Mouse (Mus musculus) CH12.LX (cell line): Measurements from ENCODE around the gene Atp1a3.

Source experiments
- BHLHE40 ChIP-seq: IDR thresholded peaks from 2 replicates; pipeline ENCODE4 v1.6.1; 2011; ENCODE audit warnings: mild to moderate bottlenecking, low read depth, low read length, improper control_type of control experiment
- CTCF ChIP-seq, 2 experiments: IDR thresholded peaks in 1 of 2; conservative IDR thresholded peaks in 1 of 2; 2 replicates each; pipeline ENCODE4 v1.5.1; 2011 to 2012; ENCODE audit warnings: low read depth in 2 of 2, low read length in 2 of 2, improper control_type of control experiment in 1 of 2, inconsistent platforms in 1 of 2, mild to moderate bottlenecking in 1 of 2, moderate library complexity in 1 of 2
- EP300 ChIP-seq: IDR thresholded peaks from 2 replicates; pipeline ENCODE4 v1.6.1; 2011; ENCODE audit warnings: low read length, improper control_type of control experiment
- KAT2A ChIP-seq: IDR thresholded peaks from 2 replicates; pipeline ENCODE4 v1.6.1; 2012; ENCODE audit warnings: low read length, improper control_type of control experiment, inconsistent platforms; ENCODE audit not compliant: insufficient replicate concordance
- MEF2A ChIP-seq: IDR thresholded peaks from 2 replicates; pipeline ENCODE4 v1.6.1; 2014; ENCODE audit warnings: low read depth, mild to moderate bottlenecking, inconsistent platforms, low read length, improper control_type of control experiment, borderline replicate concordance
- NRF1 ChIP-seq: IDR thresholded peaks from 2 replicates; pipeline ENCODE4 v1.6.1; 2014; ENCODE audit warnings: low read depth, mild to moderate bottlenecking, inconsistent platforms, low read length, improper control_type of control experiment, moderate library complexity
- POLR2A ChIP-seq: IDR thresholded peaks from 2 replicates; pipeline ENCODE4 v1.6.1; 2011; ENCODE audit warnings: low read depth, mild to moderate bottlenecking, improper control_type of control experiment, low read length
- RCOR1 ChIP-seq: conservative IDR thresholded peaks from 2 replicates; pipeline ENCODE4 v1.6.1; 2012; ENCODE audit warnings: low read depth, mild to moderate bottlenecking, inconsistent platforms, low read length, improper control_type of control experiment
- USF1 ChIP-seq: IDR thresholded peaks from 2 replicates; pipeline ENCODE4 v1.6.1; 2014; ENCODE audit warnings: low read depth, mild to moderate bottlenecking, inconsistent platforms, low read length, improper control_type of control experiment
- USF2 ChIP-seq: conservative IDR thresholded peaks from 2 replicates; pipeline ENCODE4 v1.6.1; 2011; ENCODE audit warnings: low read depth, low read length, improper control_type of control experiment
- ZMIZ1 ChIP-seq: IDR thresholded peaks from 2 replicates; pipeline ENCODE4 v1.6.1; 2012; ENCODE audit warnings: low read depth, mild to moderate bottlenecking, inconsistent platforms, low read length, improper control_type of control experiment

GRCm38 (mm10) chr7:24964288-24964687, 41.5 kb downstream of the Atp1a3 start:
- TF ChIP-seq ZMIZ1 (no peak), CTCF (conservative IDR thresholded peaks at IDR 0.05 in 1 of 2, IDR thresholded peaks at IDR 0.05 in 1 of 2; ENCODE audit: low read depth in 2 of 2, low read length in 2 of 2) (no peak; a peak in 1 of 4 replicates), POLR2A (no peak), USF1 (no peak), EP300 (peak; percentile 71), NRF1 (no peak), USF2 (no peak), RCOR1 (0 out of 2 replicates have a peak, but pooled peaks have one; percentile 27), BHLHE40 (peak; percentile 18; the same call in 1 of the 2 replicates), KAT2A (0 out of 2 replicates have a peak, but pooled peaks have one; percentile 35), MEF2A (peak; percentile 21; the same call in 1 of the 2 replicates)
